Mouse (Mus musculus) spleen, adult 2 months (tissue): Measurements from ENCODE around the gene Taf15.

Experiments
- CTCF ChIP-seq: fragments of 200-500 bp; IDR thresholded peaks from 2 replicates; pipeline ENCODE4 v1.5.1; 2011; ENCODE audit warnings: mild to moderate bottlenecking, inconsistent platforms; ENCODE audit not compliant: insufficient read depth, insufficient read length, insufficient replicate concordance; ENCODE audit errors: extremely low read depth
- POLR2A ChIP-seq: fragments of 200-500 bp; IDR thresholded peaks from 2 replicates; pipeline ENCODE4 v1.6.1; 2011; ENCODE audit warnings: low read depth, low read length, inconsistent platforms

- TF ChIP-seq POLR2A: no peak
- TF ChIP-seq CTCF: no peak
Observed at GRCm38 (mm10) chr11:83538705-83539314, 65.9 kb downstream of the Taf15 start.
